Mouse (Mus musculus) gastrocnemius, postnatal 4 days (tissue): ENCODE results near the gene Ghrh. TPM values are rescaled to one million over a fixed set of nuclear protein-coding genes. Genes with fewer than 3 reads are reported as not detected.
"Not testable (repeated sequence)": the region's sequence is repeated elsewhere in the genome, so short reads cannot be mapped to it uniquely, and the experiment has no call there.

Experiments
- DNase-seq, 2 experiments: peaks; one replicate each; pipeline ENCODE4 v3.0.0; 2021 to 2022; ENCODE audit warnings: low spot score in 2 of 2, mixed read lengths in 2 of 2
- long read RNA-seq, 2 experiments: library from polyadenylated mRNA; stranded (forward); transcript quantifications; one replicate each; pipeline ENCODE4 v2.0.0; 2021
- total RNA-seq, 2 experiments: library from RNA; stranded (reverse); gene quantifications; 2 replicates each; pipeline ENCODE4 v1.2.3; 2021

Gene Ghrh
- not detected for total RNA-seq
- long read RNA-seq, experiment 1, result 0 reads
- long read RNA-seq, experiment 2, result 0 reads

- DNase-seq, result peak in 1 of 2 experiments; percentile 34
Observed at GRCm38 (mm10) chr2:157347361-157348159, at the start of gene Ghrh. Ghrh (minus strand) TSS chr2:157347506.

DNA sequence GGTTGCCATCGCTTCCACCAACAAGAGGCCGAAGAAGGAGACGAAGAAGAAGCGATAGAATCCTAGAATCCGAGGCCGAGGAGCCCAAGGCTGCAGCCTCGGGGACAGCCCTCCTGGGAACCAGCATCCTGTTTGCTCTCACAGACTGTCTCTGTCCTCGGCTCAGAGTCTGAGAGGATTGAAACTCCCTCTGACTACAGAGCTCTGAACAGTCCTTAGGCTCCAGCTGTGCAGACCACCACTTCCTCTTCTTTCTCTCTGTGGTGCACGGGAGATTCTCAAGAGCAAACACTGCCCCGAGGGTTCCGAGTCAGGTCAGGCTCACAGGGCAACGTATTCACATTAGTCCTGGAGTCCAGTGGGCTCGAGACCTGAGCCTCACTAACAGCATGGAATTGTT, 48.7 kb upstream of the Ghrh start:
- no peak for DNase-seq

DNA sequence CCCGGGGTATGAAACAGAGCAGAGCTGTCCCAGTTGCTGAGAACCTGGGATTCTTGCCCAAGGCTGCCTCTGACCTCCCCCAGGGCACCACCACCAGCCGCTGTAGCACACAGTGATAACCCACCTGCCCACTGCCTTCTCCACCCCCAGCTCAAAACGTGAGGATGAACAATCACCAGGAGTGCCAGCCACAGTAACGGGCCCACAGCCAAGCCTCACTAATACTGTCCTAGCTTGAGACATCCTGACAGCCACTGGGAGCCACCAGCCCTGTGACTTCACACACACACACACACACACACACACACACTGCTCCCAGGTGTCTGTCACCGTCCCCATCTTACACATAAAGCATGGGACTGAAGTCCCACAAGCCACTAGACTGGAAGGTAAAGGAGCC, 48.1 kb upstream of the Ghrh start:
- no peak for DNase-seq

- no peak for DNase-seq
Observed at GRCm38 (mm10) chr2:157394868-157395267, 47.6 kb upstream of the Ghrh start.

DNA sequence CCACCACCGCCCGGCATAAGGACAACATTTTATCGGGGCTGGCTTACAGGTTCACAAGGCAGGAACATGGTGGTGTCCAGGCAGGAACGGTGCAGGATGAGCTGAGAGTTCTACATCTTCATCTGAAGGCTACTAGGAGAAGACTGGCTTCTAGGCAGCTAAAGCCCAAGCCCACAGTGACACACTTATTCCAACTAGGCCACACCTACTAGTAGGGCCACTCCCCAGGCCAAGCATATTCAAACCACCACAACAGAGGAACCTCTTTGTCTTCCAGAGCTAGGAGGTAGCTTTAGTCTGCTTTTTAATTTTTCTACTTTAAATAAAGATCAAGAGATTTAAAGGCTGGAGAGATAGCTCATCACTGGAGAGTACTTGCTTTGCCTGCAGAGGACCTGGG, 46.2 kb upstream of the Ghrh start:
- no peak for DNase-seq

- no peak for DNase-seq
Observed at GRCm38 (mm10) chr2:157392331-157392730, 45.0 kb upstream of the Ghrh start.

GRCm38 (mm10) chr2:157389591-157389921, 42.2 kb upstream of the Ghrh start:
- no peak for DNase-seq

DNA sequence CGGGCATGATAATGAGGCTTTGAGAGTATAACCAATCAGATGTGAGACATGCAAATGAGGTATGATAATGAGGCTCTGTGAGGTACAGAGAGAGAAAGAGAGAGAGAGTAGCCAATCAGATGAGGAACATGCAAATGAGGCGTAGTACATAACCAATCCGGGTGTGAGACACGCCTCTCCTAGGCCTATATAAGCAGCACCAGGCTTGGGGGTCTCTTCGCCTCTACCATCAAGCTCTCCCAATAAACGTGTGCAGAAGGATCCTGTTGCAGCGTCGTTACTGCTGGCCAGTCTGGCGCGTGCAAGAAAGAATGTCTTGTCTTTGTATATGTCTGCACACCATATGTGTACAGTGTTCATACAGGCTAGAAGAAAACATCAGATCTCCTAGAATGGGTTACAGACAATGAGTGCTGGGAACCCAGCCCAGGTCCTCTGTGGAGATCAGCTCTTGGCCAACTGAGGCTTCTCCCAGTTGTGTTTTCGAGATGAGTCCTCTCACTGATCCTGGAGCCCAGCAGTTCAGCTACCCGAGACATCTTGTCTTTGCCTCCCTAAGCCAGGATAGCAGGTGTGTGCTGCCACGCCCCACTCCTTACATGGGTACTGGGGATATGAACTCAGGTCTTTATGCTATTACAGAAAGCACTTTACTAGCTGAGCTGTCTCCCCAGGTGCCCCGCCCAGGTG, 41.7 kb upstream of the Ghrh start:
- not testable (repeated sequence) for DNase-seq

DNA sequence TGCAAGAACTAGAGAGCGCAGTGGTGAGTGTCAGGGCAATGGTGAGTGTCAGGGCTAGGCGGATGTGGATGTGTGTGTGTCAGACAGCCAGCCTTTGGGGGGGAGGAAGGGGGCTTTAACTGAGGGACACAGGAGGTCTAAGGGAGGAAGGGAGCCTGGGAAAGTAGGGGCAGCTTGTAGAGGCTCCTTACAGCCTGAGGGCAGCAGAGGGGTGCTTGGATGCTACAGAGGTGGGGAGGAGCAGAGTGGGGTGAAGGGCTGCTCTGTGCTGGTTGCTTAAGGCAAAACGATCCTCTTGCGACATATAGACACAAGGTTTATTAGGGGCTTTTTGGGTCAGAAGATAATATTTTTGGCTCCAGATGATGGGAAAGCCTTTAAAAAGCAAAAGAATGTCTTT, 37.5 kb upstream of the Ghrh start:
- no peak for DNase-seq

DNA sequence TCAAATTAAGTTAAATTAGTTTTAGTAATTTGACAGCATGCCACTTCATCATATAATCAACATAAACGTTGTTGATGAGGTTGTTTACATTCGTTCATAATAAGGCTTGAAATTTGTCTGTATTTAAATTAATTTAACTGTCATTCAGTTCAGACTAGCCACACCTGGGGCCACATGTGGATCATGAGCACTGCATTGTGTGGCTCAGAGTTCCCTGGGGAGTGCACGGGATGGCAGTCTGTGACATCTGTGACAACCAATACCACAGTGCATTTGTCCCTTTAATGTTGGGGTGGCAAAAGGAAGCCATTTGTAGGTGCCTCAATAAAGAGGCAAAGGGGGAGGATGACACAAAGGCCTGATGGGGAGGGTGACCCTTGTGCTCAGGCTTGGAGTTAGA, 29.7 kb upstream of the Ghrh start:
- DNase-seq, result no peak

DNA sequence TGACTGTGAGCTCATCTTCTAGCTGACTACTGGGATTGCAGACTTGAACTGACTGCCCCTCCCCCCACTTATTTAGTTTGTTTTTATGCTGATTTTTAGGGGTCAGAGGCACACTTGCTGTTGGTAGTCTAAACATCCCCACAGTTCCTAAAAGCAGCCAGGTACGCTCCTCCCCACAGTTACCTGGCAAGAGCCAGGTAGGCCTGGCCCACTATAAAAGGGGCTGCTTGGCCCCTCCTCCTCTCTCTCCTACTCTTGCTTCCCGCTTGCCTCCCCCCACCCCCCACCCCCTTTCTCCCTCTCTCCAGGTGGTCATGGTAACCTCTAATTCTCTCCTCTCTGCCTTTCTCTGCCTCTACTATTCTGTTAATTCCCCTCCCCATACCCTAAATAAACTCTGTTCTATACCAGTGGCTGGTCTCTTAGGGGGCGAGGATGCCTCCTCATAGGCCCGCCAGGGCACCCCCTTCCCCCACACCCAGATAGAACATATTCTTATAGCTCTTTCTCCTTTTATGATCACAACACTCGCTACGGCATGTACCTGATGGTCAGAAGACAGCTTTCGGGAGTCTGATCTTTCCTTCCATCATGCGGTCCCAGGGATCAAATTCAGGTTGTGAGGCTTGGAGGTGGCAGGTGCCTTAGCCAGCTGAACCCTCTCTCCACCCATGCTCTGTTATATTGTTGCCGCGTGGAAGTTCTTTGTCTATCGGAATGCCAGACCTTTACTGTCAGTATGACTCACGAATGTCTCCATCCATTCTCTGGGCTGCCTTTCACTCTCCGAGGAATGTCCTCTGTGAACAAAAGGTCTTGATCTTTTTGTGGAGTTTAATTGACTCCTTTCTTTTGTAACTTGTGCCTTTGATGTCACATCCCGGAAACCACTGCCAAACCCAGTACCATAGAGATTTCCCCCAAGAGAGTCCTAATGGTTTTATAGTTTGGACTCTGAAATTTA, 28.8 kb upstream of the Ghrh start:
- no peak for DNase-seq

DNA sequence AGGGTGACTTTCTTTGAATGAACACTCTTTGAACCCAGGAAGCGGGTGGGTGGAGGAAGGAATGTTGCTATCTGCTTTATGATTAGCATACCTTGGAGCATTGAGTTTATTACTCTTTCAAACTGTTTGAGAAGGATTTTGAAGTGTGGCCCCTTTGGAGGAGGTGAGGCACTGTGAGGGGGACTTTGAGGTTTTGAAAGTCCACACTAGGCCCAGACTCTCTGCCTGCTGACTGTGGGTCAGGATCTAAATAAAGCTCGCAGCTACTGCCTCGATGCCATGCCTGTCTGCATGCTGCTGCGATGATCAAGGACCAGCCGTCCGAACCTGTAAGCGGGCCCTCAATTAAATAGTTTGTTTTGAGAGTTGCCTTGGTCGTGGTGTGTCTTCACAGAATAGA, 27.7 kb upstream of the Ghrh start:
- DNase-seq, result no peak

DNA sequence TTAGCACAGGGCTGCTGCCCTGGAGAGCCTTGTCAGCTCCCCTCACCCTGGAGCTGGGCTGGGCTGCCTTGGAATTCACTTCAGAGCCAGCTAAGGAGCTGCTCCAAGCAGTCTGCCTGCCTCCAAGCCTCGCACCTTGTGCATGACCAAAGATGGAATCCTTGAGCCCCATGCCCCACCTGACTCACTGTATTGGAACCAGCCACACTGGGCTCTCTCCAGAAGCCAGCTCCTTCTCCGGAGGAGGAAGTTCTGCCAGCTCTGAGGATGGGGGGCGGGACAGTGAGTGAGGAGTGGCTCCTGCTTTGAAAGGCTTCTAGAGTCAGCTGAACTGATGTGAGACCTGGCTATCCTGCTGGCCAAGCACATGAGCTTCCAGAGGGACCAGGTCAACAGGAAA, 26.4 kb upstream of the Ghrh start:
- DNase-seq, result no peak

DNA sequence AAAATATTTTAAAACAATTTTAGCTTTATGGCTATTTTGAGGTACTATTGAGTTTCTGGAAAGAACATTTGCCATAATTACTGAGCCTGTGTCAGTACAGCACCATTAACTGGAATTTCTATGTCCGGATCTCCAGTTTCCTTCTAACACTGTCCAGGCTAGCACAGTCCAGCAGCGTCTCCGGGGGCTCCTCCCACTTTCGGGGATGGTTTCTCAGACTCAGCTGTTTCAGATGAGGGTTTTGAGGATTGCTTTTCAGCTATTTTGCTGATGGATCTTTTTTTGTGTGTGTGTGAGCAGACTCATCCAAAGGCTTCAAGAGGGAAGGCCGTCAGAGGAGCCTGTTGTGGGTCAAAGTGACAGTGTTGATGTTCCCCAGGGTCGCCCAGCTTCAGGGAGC, 24.4 kb upstream of the Ghrh start:
- DNase-seq, result no peak

GRCm38 (mm10) chr2:157367991-157368390, 20.7 kb upstream of the Ghrh start:
- DNase-seq, result no peak

- DNase-seq, result peak; percentile 98
Observed at GRCm38 (mm10) chr2:157367184-157367893, 20.0 kb upstream of the Ghrh start, which contains the start of gene Manbal. Manbal (plus strand) TSS chr2:157367594.

- no peak for DNase-seq
Observed at GRCm38 (mm10) chr2:157366762-157367161, 19.5 kb upstream of the Ghrh start.

DNA sequence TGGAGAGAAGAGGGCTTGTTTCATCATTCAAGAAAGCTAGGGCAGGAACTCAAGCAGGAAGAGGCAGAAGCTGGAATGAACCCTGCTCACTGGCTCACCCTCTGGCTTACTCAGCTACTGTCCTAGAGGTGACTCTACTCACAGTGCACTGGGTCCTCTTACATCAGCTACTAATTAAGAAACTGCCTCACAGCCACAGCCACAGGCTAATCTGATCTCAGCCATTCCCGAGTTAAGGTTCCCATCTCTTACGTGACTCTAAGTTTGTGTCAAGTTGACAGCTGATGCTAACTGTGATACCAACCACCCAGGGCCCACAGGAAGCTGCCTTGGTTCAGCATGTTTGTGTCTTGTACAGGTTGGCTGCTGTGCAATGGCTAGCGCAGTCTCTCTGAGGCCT, 15.7 kb upstream of the Ghrh start:
- no peak for DNase-seq

- DNase-seq, result no peak
Observed at GRCm38 (mm10) chr2:157360028-157360427, 12.7 kb upstream of the Ghrh start.

DNA sequence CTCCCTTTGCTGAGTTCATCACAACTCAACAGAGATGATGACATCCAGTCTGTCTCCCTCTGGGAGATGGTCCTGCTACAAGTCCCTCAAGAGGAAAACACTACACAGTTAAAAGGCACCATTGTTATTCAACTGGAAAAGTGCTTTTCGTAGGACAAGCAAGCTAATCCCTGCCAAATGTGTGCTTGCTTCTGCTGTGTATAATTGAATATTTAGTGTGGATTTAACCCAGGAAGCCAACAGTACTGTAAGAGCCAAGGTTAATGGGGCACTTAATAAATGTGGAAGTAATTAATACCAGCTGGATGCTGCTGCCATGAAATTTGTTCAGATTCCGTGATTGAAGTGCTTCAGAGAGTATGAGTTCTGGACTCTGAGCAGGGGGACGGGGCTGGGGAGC, 6.8 kb upstream of the Ghrh start:
- no peak for DNase-seq

- DNase-seq, result no peak
Observed at GRCm38 (mm10) chr2:157353183-157353582, 5.9 kb upstream of the Ghrh start.
